Mouse (Mus musculus): ENCODE measurements at regions not wholly inside any gene's neighbourhood (a gene's known extent, or its start where the extent isn't known, plus 50 kb on each side); places are given as distances from the start of the nearest gene placed in this dataset.

- no peak overlapping the region for H3K4me3 ChIP-seq
- H3K27me3 ChIP-seq (ENCODE audit: low read depth, poor library complexity, severe bottlenecking): no peaks in the 10 kb centered on the region
- no peaks in the 10 kb centered on the region for H3K4me1 ChIP-seq
- DNase-seq (ENCODE audit: low spot score): no peak
- H3K36me3 ChIP-seq: no peaks in the 10 kb centered on the region
- no peak overlapping the region for H3K27ac ChIP-seq (replicated peaks)
- WGBS: 76% methylated on average over 4 of the region's 4 CpGs
- H3K9me3 ChIP-seq (replicated peaks): no peaks in the 10 kb centered on the region
Measured at GRCm38 (mm10) chr16:65720953-65721352, 94.1 kb upstream of the Vgll3 start.

GRCm38 (mm10) chr16:65725559-65726269 lies 89.3 kb upstream of the Vgll3 start:
- Histone ChIP-seq H3K4me3 (no peak overlapping the region), H3K36me3 (no peaks in the 10 kb centered on the region), H3K27ac (replicated peaks) (no peak overlapping the region), H3K27me3 (ENCODE audit: low read depth, poor library complexity, severe bottlenecking) (no peaks in the 10 kb centered on the region), H3K9me3 (replicated peaks) (no peaks in the 10 kb centered on the region), H3K4me1 (no peaks in the 10 kb centered on the region)
- no peak for DNase-seq (ENCODE audit: low spot score)
- 91% methylated on average over 5 of the region's 5 CpGs for WGBS

- H3K27ac ChIP-seq (replicated peaks): no peak overlapping the region
- no peak overlapping the region for H3K4me3 ChIP-seq
- no peak for DNase-seq (ENCODE audit: low spot score)
- no peaks in the 10 kb centered on the region for H3K9me3 ChIP-seq (replicated peaks)
- no peaks in the 10 kb centered on the region for H3K27me3 ChIP-seq (ENCODE audit: low read depth, poor library complexity, severe bottlenecking)
- no peaks in the 10 kb centered on the region for H3K4me1 ChIP-seq
- no peaks in the 10 kb centered on the region for H3K36me3 ChIP-seq
- 86% methylated on average over 3 of the region's 3 CpGs for WGBS
Measured at GRCm38 (mm10) chr16:65726289-65726688, 88.8 kb upstream of the Vgll3 start.

GRCm38 (mm10) chr16:65729322-65729721 lies 85.7 kb upstream of the Vgll3 start:
- WGBS: 84% methylated on average over 4 of the region's 4 CpGs
- Histone ChIP-seq H3K27me3 (ENCODE audit: low read depth, poor library complexity, severe bottlenecking) (no peaks in the 10 kb centered on the region), H3K4me1 (no peaks in the 10 kb centered on the region), H3K36me3 (no peaks in the 10 kb centered on the region), H3K4me3 (no peak overlapping the region), H3K27ac (replicated peaks) (no peak overlapping the region), H3K9me3 (replicated peaks) (no peaks in the 10 kb centered on the region)
- DNase-seq (ENCODE audit: low spot score): no peak

- H3K27ac ChIP-seq (replicated peaks): no peak overlapping the region
- H3K36me3 ChIP-seq: no peaks in the 10 kb centered on the region
Measured at GRCm38 (mm10) chr16:65739652-65740051, 75.4 kb upstream of the Vgll3 start.

GRCm38 (mm10) chr16:65742951-65743350 lies 72.1 kb upstream of the Vgll3 start:
- no peaks in the 10 kb centered on the region for H3K36me3 ChIP-seq
- no peak overlapping the region for H3K27ac ChIP-seq (replicated peaks)
- no peaks in the 10 kb centered on the region for H3K9me3 ChIP-seq (replicated peaks)
- no peak overlapping the region for H3K4me3 ChIP-seq
- H3K4me1 ChIP-seq: no peaks in the 10 kb centered on the region
- no peak for DNase-seq (ENCODE audit: low spot score)
- H3K27me3 ChIP-seq (ENCODE audit: low read depth, poor library complexity, severe bottlenecking): no peaks in the 10 kb centered on the region

More at GRCm38 (mm10) chr16:65739652-65740051, 75.4 kb upstream of the Vgll3 start:
- 87% methylated on average over 3 of the region's 3 CpGs for WGBS
- Histone ChIP-seq H3K4me1 (no peaks in the 10 kb centered on the region), H3K27me3 (ENCODE audit: low read depth, poor library complexity, severe bottlenecking) (no peaks in the 10 kb centered on the region), H3K4me3 (no peak overlapping the region), H3K9me3 (replicated peaks) (no peaks in the 10 kb centered on the region)
- DNase-seq (ENCODE audit: low spot score): no peak

GRCm38 (mm10) chr16:65755667-65756066 lies 59.4 kb upstream of the Vgll3 start:
- peaks cover 7% of the 10 kb centered on the region; the same call in 1 of the 2 replicates for H3K4me1 ChIP-seq
- no peaks in the 10 kb centered on the region for H3K9me3 ChIP-seq (replicated peaks)
- H3K27ac ChIP-seq (replicated peaks): no peak overlapping the region
- no peak overlapping the region for H3K4me3 ChIP-seq
- no peaks in the 10 kb centered on the region for H3K36me3 ChIP-seq
- WGBS: 42% methylated on average over 2 of the region's 2 CpGs
- DNase-seq (ENCODE audit: low spot score): no peak
- no peaks in the 10 kb centered on the region for H3K27me3 ChIP-seq (ENCODE audit: low read depth, poor library complexity, severe bottlenecking)
